Mouse (Mus musculus): ENCODE results near the gene Frat1. TPM values are rescaled to one million over a fixed set of nuclear protein-coding genes. Genes with fewer than 3 reads are reported as not detected.
A peak's percentile ranks its signal among the peaks of the same experiment; 100 is the strongest.

Gene Frat1
- polyA plus RNA-seq, 1 experiment, result 7.6 TPM

GRCm38 (mm10) chr19:41839685-41840084, 9.9 kb downstream of the Frat1 start:
- no peaks in the 10 kb centered on the region for H3K36me3 ChIP-seq (ENCODE audit: control insufficient read depth, insufficient read depth, low read length)
- H3K4me3 ChIP-seq (ENCODE audit: extremely low read depth, insufficient read depth, insufficient read length), result no peak overlapping the region
- no peaks in the 10 kb centered on the region for H3K27me3 ChIP-seq (ENCODE audit: control insufficient read depth, insufficient read depth, low read length)
- H3K4me1 ChIP-seq (ENCODE audit: control insufficient read depth, insufficient read depth, insufficient read length), result no peaks in the 10 kb centered on the region
- WGBS, result 93% methylated on average over 3 of the region's 3 CpGs
- DNase-seq (ENCODE audit: low read depth in 1 of 2, low spot score in 2 of 2), result no peak
- H3K27ac ChIP-seq (ENCODE audit: insufficient read depth, low read length), result no peak overlapping the region
- no peak for TF ChIP-seq CTCF (IDR thresholded peaks at IDR 0.05; ENCODE audit: extremely low read depth, insufficient read depth, insufficient read length, insufficient replicate concordance)

GRCm38 (mm10) chr19:41841105-41841750, 11.5 kb downstream of the Frat1 start:
- no peak for DNase-seq (ENCODE audit: low read depth in 1 of 2, low spot score in 2 of 2)
- WGBS, result 81% methylated on average over 7 of the region's 7 CpGs
- Histone ChIP-seq H3K27ac (ENCODE audit: insufficient read depth, low read length) (no peak overlapping the region), H3K4me3 (ENCODE audit: extremely low read depth, insufficient read depth, insufficient read length) (no peak overlapping the region), H3K36me3 (ENCODE audit: control insufficient read depth, insufficient read depth, low read length) (no peaks in the 10 kb centered on the region), H3K27me3 (ENCODE audit: control insufficient read depth, insufficient read depth, low read length) (no peaks in the 10 kb centered on the region), H3K4me1 (ENCODE audit: control insufficient read depth, insufficient read depth, insufficient read length) (no peaks in the 10 kb centered on the region; the same call in 1 of the 2 replicates)
- TF ChIP-seq POLR2A (IDR thresholded peaks at IDR 0.05; ENCODE audit: low read depth, low read length) (no peak), CTCF (IDR thresholded peaks at IDR 0.05; ENCODE audit: extremely low read depth, insufficient read depth, insufficient read length, insufficient replicate concordance) (no peak)

GRCm38 (mm10) chr19:41842196-41842595, 12.4 kb downstream of the Frat1 start:
- TF ChIP-seq CTCF (IDR thresholded peaks at IDR 0.05; ENCODE audit: extremely low read depth, insufficient read depth, insufficient read length, insufficient replicate concordance) (no peak), POLR2A (IDR thresholded peaks at IDR 0.05; ENCODE audit: low read depth, low read length) (no peak)
- DNase-seq (ENCODE audit: low read depth in 1 of 2, low spot score in 2 of 2), result no peak
- Histone ChIP-seq H3K4me3 (ENCODE audit: extremely low read depth, insufficient read depth, insufficient read length) (no peak overlapping the region), H3K4me1 (ENCODE audit: control insufficient read depth, insufficient read depth, insufficient read length) (peaks cover 6% of the 10 kb centered on the region; the same call in 1 of the 2 replicates), H3K27ac (ENCODE audit: insufficient read depth, low read length) (no peak overlapping the region), H3K36me3 (ENCODE audit: control insufficient read depth, insufficient read depth, low read length) (no peaks in the 10 kb centered on the region), H3K27me3 (ENCODE audit: control insufficient read depth, insufficient read depth, low read length) (peaks cover 3% of the 10 kb centered on the region; the same call in 1 of the 2 replicates)
- 91% methylated on average over 4 of the region's 4 CpGs for WGBS

GRCm38 (mm10) chr19:41842706-41843105, 12.9 kb downstream of the Frat1 start:
- DNase-seq (ENCODE audit: low read depth in 1 of 2, low spot score in 2 of 2), result no peak
- Histone ChIP-seq H3K4me1 (ENCODE audit: control insufficient read depth, insufficient read depth, insufficient read length) (peaks cover 6% of the 10 kb centered on the region; the same call in 1 of the 2 replicates), H3K36me3 (ENCODE audit: control insufficient read depth, insufficient read depth, low read length) (no peaks in the 10 kb centered on the region), H3K4me3 (ENCODE audit: extremely low read depth, insufficient read depth, insufficient read length) (no peak overlapping the region), H3K27ac (ENCODE audit: insufficient read depth, low read length) (no peak overlapping the region), H3K27me3 (ENCODE audit: control insufficient read depth, insufficient read depth, low read length) (peaks cover 3% of the 10 kb centered on the region; the same call in 1 of the 2 replicates)
- WGBS, result 49% methylated on average over 4 of the region's 4 CpGs
- no peak for TF ChIP-seq CTCF (IDR thresholded peaks at IDR 0.05; ENCODE audit: extremely low read depth, insufficient read depth, insufficient read length, insufficient replicate concordance)
- no peak for TF ChIP-seq POLR2A (IDR thresholded peaks at IDR 0.05; ENCODE audit: low read depth, low read length)

- Histone ChIP-seq H3K4me1 (ENCODE audit: control insufficient read depth, insufficient read depth, insufficient read length) (peaks cover 6% of the 10 kb centered on the region; the same call in 1 of the 2 replicates), H3K27me3 (ENCODE audit: control insufficient read depth, insufficient read depth, low read length) (peaks cover 3% of the 10 kb centered on the region; the same call in 1 of the 2 replicates), H3K36me3 (ENCODE audit: control insufficient read depth, insufficient read depth, low read length) (no peaks in the 10 kb centered on the region), H3K4me3 (ENCODE audit: extremely low read depth, insufficient read depth, insufficient read length) (no peak overlapping the region), H3K27ac (ENCODE audit: insufficient read depth, low read length) (no peak overlapping the region)
- TF ChIP-seq CTCF (IDR thresholded peaks at IDR 0.05; ENCODE audit: extremely low read depth, insufficient read depth, insufficient read length, insufficient replicate concordance) (peak; percentile 36; the same call in 1 of the 2 replicates), POLR2A (IDR thresholded peaks at IDR 0.05; ENCODE audit: low read depth, low read length) (no peak)
- peak in 1 of 2 experiments; percentile 11 for DNase-seq (ENCODE audit: low read depth in 1 of 2, low spot score in 2 of 2)
- WGBS, result 79% methylated on average over 6 of the region's 6 CpGs
These were observed 14.6 kb downstream of the Frat1 start for GRCm38 (mm10) chr19:41844345-41844744.

- Histone ChIP-seq H3K4me1 (ENCODE audit: control insufficient read depth, insufficient read depth, insufficient read length) (peaks cover 12% of the 10 kb centered on the region; the same call in 1 of the 2 replicates), H3K36me3 (ENCODE audit: control insufficient read depth, insufficient read depth, low read length) (no peaks in the 10 kb centered on the region), H3K4me3 (ENCODE audit: extremely low read depth, insufficient read depth, insufficient read length) (peak overlapping the region; percentile 63), H3K27ac (ENCODE audit: insufficient read depth, low read length) (no peak overlapping the region), H3K27me3 (ENCODE audit: control insufficient read depth, insufficient read depth, low read length) (peaks cover 3% of the 10 kb centered on the region; the same call in 1 of the 2 replicates)
- WGBS, result 16% methylated on average over 21 of the region's 21 CpGs
- TF ChIP-seq POLR2A (IDR thresholded peaks at IDR 0.05; ENCODE audit: low read depth, low read length), result no peak
- no peak for DNase-seq (ENCODE audit: low read depth in 1 of 2, low spot score in 2 of 2)
These were observed 16.8 kb downstream of the Frat1 start for GRCm38 (mm10) chr19:41846366-41847090.

All from spleen, adult 2 months (tissue).